Comparison of ENCODE assay signal across 8 mouse cellular contexts in the genomic region with DNA sequence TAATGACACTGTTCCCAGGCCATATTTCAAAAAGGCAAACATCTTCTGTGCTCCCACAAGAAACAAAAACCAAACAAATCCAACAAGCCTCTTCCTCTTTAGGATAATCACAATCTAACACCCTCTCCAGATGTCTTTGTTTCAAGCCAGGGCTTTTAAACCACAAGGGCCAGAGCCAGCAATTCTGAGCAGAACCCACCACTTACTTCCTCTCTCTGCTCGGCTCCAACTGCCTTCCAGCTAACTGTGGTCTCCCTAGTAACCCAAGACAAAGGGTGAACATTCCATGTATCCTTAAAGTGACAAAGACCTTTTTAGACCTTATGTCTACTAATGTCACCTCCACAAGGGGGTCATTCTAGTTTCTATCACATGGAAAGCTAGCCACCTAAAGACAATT. TPM values are rescaled to one million over a fixed set of nuclear protein-coding genes. Genes with fewer than 3 reads are reported as not detected.
DNase-seq lines count a peak whose midpoint lies in the region; ATAC-seq and TF ChIP-seq lines count a peak whose summit lies in the region.

No protein-coding gene starts in this region.

- peaks cover 39% of the 10 kb centered on the region for H3K36me3 ChIP-seq in kidney, embryonic 14.5 days (ENCODE audit: control insufficient read depth, insufficient read depth, low read length)
- peaks cover 35% of the 10 kb centered on the region for H3K36me3 ChIP-seq in heart, embryonic 10.5 days
- H3K36me3 ChIP-seq in stomach, embryonic 15.5 days = peaks cover 24% of the 10 kb centered on the region

- TF ChIP-seq POLR2A in bone marrow macrophage, adult 2 months (IDR thresholded peaks at IDR 0.05; ENCODE audit: borderline replicate concordance, low read depth, low read length) = no peak

- H3K27ac ChIP-seq in kidney, embryonic 14.5 days (ENCODE audit: low read depth, low read length) = no peak overlapping the region
- peak overlapping the region; percentile 90 for H3K27ac ChIP-seq in bone marrow macrophage, adult 2 months (ENCODE audit: insufficient read depth, low read depth, low read length)
- H3K27ac ChIP-seq in heart, embryonic 10.5 days = 0 out of 2 replicates have a peak overlapping the region, but pooled peaks have one; percentile 7
- peak overlapping the region; percentile 48; the same call in 1 of the 2 replicates for H3K27ac ChIP-seq in stomach, embryonic 15.5 days

- H3K4me3 ChIP-seq in kidney, embryonic 14.5 days (ENCODE audit: low read length) = no peak overlapping the region
- H3K4me3 ChIP-seq in bone marrow macrophage, adult 2 months (ENCODE audit: insufficient read depth, low read length) = no peak overlapping the region
- 0 out of 2 replicates have a peak overlapping the region, but pooled peaks have one; percentile 1 for H3K4me3 ChIP-seq in heart, embryonic 10.5 days
- no peak overlapping the region for H3K4me3 ChIP-seq in stomach, embryonic 15.5 days (replicated peaks)

- ATAC-seq in kidney, embryonic 14.5 days (ENCODE audit: low FRiP score, low TSS enrichment) = no peak
- no peak for ATAC-seq in stomach, embryonic 15.5 days (ENCODE audit: insufficient read depth, low FRiP score, low read depth)

- no peak overlapping the region for H3K4me2 ChIP-seq in kidney, embryonic 14.5 days (replicated peaks; ENCODE audit: low read depth, low read length)
- H3K4me2 ChIP-seq in stomach, embryonic 15.5 days = no peak overlapping the region

- 0% methylated on average over 1 of the region's 1 CpGs for WGBS in kidney, embryonic 14.5 days
- WGBS in heart, embryonic 10.5 days = 5% methylated on average over 1 of the region's 1 CpGs
- WGBS in stomach, embryonic 15.5 days = 2% methylated on average over 1 of the region's 1 CpGs

- DNase-seq in kidney, postnatal 14 days = peak; percentile 48
- DNase-seq in heart, embryonic 10.5 days (ENCODE audit: low spot score) = no peak
- peak; percentile 65 for DNase-seq in lung, postnatal 10 days
- DNase-seq in testis, postnatal 14 days (ENCODE audit: low spot score) = no peak
- no peak for DNase-seq in gastrocnemius, postnatal 4 days (ENCODE audit: low spot score in 2 of 2)

- no peaks in the 10 kb centered on the region for H3K9me3 ChIP-seq in kidney, embryonic 14.5 days (ENCODE audit: control insufficient read depth, low read length)
- H3K9me3 ChIP-seq in heart, embryonic 10.5 days = no peaks in the 10 kb centered on the region
- no peaks in the 10 kb centered on the region for H3K9me3 ChIP-seq in stomach, embryonic 15.5 days

- no peak for TF ChIP-seq CTCF in bone marrow macrophage, adult 2 months (IDR thresholded peaks at IDR 0.05; ENCODE audit: low read depth, low read length)

- no peaks in the 10 kb centered on the region for H3K4me1 ChIP-seq in kidney, embryonic 14.5 days (ENCODE audit: control insufficient read depth, insufficient read depth, low read length)
- peaks cover 48% of the 10 kb centered on the region for H3K4me1 ChIP-seq in bone marrow macrophage, adult 2 months (ENCODE audit: control insufficient read depth, insufficient read depth, low read length)
- H3K4me1 ChIP-seq in heart, embryonic 10.5 days = peaks cover 8% of the 10 kb centered on the region; the same call in 1 of the 2 replicates
- peaks cover 3% of the 10 kb centered on the region; the same call in 1 of the 2 replicates for H3K4me1 ChIP-seq in stomach, embryonic 15.5 days

- no peaks in the 10 kb centered on the region for H3K27me3 ChIP-seq in kidney, embryonic 14.5 days (ENCODE audit: control insufficient read depth, insufficient read depth, low read length)
- H3K27me3 ChIP-seq in heart, embryonic 10.5 days (ENCODE audit: insufficient read depth, poor library complexity, severe bottlenecking) = no peaks in the 10 kb centered on the region
- no peaks in the 10 kb centered on the region for H3K27me3 ChIP-seq in stomach, embryonic 15.5 days (replicated peaks)

- no peak overlapping the region for H3K9ac ChIP-seq in kidney, embryonic 14.5 days (ENCODE audit: low read depth, low read length)
- no peak overlapping the region for H3K9ac ChIP-seq in stomach, embryonic 15.5 days

RNA-seq across cellular contexts. Expression of a gene that starts 17.2 kb away (rescaled TPM):
- polyA plus RNA-seq in kidney, embryonic 14.5 days (2014; fragmentation: Nextera tagmentation; extraction: Ambion mirVana) = 25.6 and 39.5 TPM in 2 replicates
- polyA plus RNA-seq in bone marrow macrophage, adult 2 months (2012; ENCODE audit: insufficient read depth, insufficient read length, missing spikeins) = 30.2 and 32.9 TPM in 2 replicates
- 23.8 and 26.0 TPM in 2 replicates for polyA plus RNA-seq in heart, embryonic 10.5 days (2016; fragmentation: Nextera tagmentation; extraction: Ambion mirVana)
- polyA plus RNA-seq in stomach, embryonic 15.5 days (2015; fragmentation: Nextera tagmentation; extraction: Ambion mirVana) = 25.2 and 26.8 TPM in 2 replicates
- total RNA-seq in gastrocnemius, postnatal 4 days (2021) = 10 to 100 TPM; 37.9 to 41.3 TPM

RNA-seq across cellular contexts. Expression of a gene that starts 17.3 kb away (rescaled TPM):
- polyA plus RNA-seq in kidney, embryonic 14.5 days (2014; fragmentation: Nextera tagmentation; extraction: Ambion mirVana) = 54.3 and 62.9 TPM in 2 replicates
- polyA plus RNA-seq in bone marrow macrophage, adult 2 months (2012; ENCODE audit: insufficient read depth, insufficient read length, missing spikeins) = 52.9 and 53.5 TPM in 2 replicates
- polyA plus RNA-seq in heart, embryonic 10.5 days (2016; fragmentation: Nextera tagmentation; extraction: Ambion mirVana) = 44.6 and 50.3 TPM in 2 replicates
- 61.4 TPM in 2 replicates for polyA plus RNA-seq in stomach, embryonic 15.5 days (2015; fragmentation: Nextera tagmentation; extraction: Ambion mirVana)
- total RNA-seq in gastrocnemius, postnatal 4 days (2021) = 10 to 100 TPM; 55.3 to 63.3 TPM

RNA-seq across cellular contexts. Expression of a gene that starts 32.4 kb away (rescaled TPM):
- polyA plus RNA-seq in kidney, embryonic 14.5 days (2014; fragmentation: Nextera tagmentation; extraction: Ambion mirVana) = 0.20 and 0.47 TPM in 2 replicates
- 6.4 and 6.7 TPM in 2 replicates for polyA plus RNA-seq in bone marrow macrophage, adult 2 months (2012; ENCODE audit: insufficient read depth, insufficient read length, missing spikeins)
- polyA plus RNA-seq in heart, embryonic 10.5 days (2016; fragmentation: Nextera tagmentation; extraction: Ambion mirVana) = 0.94 and 1.2 TPM in 2 replicates
- polyA plus RNA-seq in stomach, embryonic 15.5 days (2015; fragmentation: Nextera tagmentation; extraction: Ambion mirVana) = 3.8 and 4.3 TPM in 2 replicates
- under 1 TPM; 0.73 to 0.93 TPM for total RNA-seq in gastrocnemius, postnatal 4 days (2021)

RNA-seq across cellular contexts. Expression of a gene that starts 50.1 kb away (rescaled TPM):
- 0.22 and 0.40 TPM in 2 replicates for polyA plus RNA-seq in kidney, embryonic 14.5 days (2014; fragmentation: Nextera tagmentation; extraction: Ambion mirVana)
- not detected in 2 replicates for polyA plus RNA-seq in bone marrow macrophage, adult 2 months (2012; ENCODE audit: insufficient read depth, insufficient read length, missing spikeins)
- 0.06 and 0.20 TPM in 2 replicates for polyA plus RNA-seq in heart, embryonic 10.5 days (2016; fragmentation: Nextera tagmentation; extraction: Ambion mirVana)
- 0.12 and 0.21 TPM in 2 replicates for polyA plus RNA-seq in stomach, embryonic 15.5 days (2015; fragmentation: Nextera tagmentation; extraction: Ambion mirVana)
- total RNA-seq in gastrocnemius, postnatal 4 days (2021) = 1 to 10 TPM in 1 of 2 experiments, under 1 TPM in 1; 0.93 to 1.3 TPM

Comparison
In these comparisons a context has a peak if more than half of its experiments do, and no peak if none do; other contexts are left out.
1. DNase-seq: peak in kidney, postnatal 14 days (single experiment) and lung, postnatal 10 days (single experiment); none in heart, embryonic 10.5 days (single experiment), testis, postnatal 14 days (single experiment) and gastrocnemius, postnatal 4 days (0 of 2).